Mouse (Mus musculus) ZHBTc4 (cell line): ENCODE measurements around the gene Brms1.
"Not testable (repeated sequence)": the region's sequence is repeated elsewhere in the genome, so short reads cannot be mapped to it uniquely, and the experiment has no call there.

Experiments used
- DNase-seq: peaks from one replicate; pipeline ENCODE4 v3.0.0-alpha.2; 2011; ENCODE audit warnings: low read depth, low spot score

Gene Brms1

DNA sequence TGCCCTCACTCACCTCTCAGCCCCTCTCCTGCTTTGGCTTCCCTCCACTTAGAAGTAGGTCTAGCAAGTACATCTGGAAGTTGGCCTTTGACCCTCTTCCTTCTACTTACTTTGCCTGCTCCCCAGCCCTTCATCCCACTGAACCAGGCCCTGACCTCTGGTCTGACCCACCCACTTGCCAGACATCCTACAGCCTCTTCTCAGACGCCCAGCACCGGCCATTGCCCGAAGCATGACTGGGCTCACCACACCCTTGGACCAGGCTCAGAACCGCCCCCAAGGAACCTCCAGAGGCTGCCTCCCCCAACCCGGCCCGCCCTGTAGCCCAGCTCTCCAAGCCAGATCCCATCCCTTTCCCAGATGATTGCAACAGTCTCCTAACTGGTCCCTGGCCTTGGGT lies 21.3 kb downstream of the Brms1 start:
- no peak for DNase-seq

DNA sequence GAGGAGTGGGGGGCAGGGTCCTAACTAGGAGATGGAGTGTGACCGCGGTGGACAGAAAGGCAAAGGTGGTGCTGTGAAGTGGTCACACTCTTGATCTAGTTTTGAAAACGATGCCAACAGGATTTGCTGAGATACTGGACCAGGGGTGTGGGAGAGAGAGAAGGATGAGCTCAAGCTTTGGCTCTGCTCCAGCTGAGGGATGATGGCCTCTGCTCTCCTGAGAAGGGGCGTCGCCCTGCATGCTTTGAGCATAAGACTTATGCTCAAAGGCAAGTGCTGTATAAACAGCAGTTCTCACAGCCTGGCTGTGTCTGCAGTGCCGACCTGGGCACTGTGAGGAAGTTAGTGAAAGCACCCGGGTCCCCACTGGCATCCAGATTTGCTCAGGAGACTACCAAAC lies 23.9 kb downstream of the Brms1 start:
- no peak for DNase-seq

DNA sequence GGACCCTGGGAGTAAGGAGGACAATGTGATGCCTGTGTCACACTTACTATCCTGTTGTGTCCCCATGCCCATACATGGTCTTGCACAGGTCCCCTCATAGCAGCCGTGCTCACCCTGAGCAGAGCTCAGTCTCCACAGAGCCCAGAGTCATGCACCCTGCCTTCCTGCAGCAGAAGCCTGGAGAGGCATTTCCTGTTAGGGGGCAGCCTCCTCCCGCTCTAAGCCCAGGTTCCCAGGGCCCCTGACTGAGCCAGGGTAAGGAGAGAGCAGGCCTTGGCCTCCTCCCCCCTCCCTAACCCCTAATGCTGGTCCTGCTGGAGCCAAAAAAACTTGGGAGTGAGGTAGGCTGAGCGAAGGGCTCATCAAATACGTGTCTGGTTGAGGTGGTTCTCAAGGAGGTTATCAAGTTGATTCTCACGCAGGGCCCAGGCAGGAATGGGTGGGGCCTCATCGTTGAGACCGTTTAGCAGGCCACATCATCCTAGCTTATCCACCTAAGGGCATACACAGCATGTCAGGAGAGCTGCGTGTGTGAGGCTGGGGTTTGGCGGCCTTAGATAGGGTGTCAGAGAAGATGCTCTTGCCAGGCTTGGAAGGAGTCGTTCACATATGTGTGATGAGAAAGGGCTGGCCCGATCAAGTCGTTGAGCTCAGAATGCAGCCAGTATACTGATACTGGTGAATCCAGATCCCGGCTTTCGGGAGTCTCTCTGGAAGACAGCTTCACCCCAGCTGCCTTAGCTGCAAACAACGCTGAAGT lies 26.1 kb downstream of the Brms1 start:
- DNase-seq, result peak; percentile 49

DNA sequence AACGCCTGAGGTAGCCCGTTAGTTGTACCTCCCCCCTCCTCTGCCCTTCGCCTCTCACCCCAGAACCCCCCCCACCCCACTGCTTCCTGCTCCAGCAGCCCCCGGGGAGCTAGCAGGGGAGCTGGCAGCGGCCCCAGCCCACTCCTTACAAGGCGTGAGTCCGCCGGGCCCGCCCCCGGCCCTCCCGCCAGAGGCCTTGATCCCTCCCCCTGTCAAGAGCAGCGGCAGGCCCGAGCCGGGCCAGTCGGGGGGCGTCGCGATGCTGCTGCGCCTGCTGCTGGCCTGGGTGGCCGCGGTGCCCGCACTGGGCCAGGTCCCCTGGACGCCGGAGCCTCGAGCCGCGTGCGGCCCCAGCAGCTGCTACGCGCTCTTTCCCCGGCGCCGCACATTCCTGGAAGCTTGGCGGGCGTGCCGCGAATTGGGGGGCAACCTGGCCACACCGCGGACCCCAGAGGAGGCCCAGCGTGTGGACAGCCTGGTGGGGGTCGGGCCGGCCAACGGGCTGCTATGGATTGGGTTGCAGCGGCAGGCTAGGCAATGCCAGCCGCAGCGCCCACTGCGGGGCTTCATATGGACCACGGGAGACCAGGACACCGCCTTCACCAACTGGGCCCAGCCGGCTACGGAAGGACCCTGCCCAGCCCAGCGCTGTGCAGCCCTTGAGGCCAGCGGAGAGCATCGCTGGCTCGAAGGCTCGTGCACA lies 26.9 kb downstream of the Brms1 start, which contains the start of gene Cd248:
Cd248 (plus strand) TSS at position 212 of the 703 bp plus-strand sequence.
- peak; percentile 51 for DNase-seq

DNA sequence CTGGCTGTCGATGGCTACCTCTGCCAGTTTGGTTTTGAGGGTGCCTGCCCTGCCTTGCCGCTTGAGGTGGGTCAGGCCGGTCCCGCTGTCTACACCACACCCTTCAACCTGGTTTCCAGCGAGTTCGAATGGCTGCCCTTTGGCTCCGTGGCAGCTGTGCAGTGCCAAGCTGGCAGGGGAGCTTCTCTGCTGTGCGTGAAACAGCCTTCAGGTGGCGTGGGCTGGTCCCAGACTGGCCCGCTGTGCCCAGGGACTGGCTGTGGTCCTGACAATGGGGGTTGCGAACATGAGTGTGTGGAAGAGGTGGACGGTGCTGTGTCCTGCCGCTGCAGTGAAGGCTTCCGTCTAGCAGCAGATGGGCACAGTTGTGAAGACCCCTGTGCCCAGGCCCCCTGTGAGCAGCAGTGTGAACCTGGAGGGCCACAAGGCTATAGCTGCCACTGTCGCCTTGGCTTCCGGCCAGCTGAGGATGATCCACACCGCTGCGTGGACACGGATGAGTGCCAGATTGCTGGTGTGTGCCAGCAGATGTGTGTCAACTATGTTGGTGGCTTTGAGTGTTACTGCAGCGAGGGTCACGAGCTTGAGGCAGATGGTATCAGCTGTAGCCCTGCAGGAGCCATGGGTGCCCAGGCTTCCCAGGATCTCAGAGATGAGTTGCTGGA lies 27.5 kb downstream of the Brms1 start:
- DNase-seq, result no peak

DNA sequence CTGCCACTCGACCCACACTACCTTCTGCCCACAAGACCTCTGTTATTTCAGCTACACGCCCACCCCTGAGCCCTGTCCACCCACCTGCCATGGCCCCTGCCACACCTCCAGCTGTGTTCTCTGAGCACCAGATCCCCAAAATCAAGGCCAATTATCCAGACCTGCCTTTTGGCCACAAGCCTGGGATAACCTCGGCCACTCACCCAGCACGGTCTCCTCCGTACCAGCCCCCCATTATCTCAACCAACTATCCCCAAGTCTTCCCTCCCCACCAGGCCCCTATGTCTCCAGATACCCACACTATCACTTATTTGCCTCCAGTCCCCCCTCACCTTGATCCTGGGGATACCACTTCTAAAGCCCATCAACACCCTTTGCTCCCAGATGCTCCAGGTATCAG lies 28.3 kb downstream of the Brms1 start:
- no peak for DNase-seq

DNA sequence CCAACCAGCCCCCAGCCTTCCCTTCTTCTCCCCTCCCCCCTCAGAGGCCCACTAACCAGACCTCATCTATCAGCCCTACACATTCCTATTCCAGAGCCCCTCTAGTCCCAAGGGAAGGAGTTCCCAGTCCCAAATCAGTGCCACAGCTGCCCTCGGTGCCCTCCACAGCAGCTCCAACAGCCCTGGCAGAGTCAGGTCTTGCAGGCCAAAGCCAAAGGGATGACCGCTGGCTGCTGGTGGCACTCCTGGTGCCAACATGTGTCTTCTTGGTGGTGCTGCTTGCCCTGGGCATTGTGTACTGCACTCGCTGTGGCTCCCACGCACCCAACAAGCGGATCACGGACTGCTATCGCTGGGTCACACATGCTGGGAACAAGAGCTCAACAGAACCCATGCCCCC lies 28.8 kb downstream of the Brms1 start:
- no peak for DNase-seq

DNA sequence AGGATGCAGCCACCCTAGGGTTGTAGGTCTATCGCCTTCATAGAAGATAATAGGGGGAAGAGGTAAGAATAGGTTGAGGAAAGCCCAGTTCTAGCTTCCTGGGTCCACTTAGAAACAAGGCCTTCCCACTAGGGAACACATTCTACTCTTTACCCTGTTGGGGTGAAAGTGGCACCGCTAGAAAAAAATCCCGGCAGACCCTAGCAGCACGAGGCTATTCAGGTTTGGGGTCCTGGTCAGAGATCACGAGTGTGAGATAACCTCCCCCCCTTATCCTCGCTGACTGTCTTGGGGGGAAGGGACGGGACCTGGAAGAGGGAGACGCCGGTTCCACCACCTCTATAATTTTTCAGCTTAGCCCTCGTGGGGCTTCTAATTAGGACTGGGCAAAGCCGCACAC lies 29.9 kb downstream of the Brms1 start:
- no peak for DNase-seq

DNA sequence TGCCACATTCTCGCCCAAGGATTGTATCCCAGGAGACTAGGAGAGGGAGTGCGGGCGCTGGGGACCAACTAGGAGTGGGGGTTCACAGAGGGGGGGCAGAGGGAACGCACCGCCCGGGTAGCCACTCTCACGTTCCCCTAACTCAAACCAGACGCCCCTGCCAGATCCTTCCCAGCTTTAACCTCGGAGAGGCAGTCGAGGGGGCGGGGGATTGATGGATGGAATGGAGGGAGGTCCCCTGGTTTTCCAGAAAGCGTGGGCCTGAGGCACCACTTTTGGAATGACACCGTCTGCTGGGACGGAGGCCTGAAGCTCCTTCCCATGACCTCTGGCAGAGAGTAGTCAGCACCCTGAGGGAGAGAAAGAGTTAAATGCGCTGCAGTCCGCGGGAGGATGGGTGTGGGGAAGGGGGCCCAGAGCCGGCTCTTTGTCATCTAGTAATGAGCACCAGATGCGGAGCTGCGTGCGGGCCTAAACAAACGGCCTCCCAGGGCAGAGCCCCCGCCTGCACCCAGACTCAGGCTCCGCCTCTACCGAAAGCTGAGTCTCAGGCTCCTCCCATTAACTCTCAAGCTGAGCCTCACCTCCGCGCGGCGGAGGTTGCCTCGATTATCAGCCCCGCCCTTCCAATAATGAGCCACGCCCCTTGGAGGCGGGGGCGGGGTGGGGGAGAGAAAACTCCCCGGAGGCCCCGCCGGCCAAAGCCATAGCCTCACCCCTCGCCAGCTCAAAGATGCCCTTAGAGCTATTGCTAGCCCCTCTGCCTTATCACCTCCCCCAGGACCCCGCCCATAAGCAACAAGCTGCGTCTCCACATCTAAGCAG lies 30.6 kb downstream of the Brms1 start:
- DNase-seq, result peak; percentile 98

DNA sequence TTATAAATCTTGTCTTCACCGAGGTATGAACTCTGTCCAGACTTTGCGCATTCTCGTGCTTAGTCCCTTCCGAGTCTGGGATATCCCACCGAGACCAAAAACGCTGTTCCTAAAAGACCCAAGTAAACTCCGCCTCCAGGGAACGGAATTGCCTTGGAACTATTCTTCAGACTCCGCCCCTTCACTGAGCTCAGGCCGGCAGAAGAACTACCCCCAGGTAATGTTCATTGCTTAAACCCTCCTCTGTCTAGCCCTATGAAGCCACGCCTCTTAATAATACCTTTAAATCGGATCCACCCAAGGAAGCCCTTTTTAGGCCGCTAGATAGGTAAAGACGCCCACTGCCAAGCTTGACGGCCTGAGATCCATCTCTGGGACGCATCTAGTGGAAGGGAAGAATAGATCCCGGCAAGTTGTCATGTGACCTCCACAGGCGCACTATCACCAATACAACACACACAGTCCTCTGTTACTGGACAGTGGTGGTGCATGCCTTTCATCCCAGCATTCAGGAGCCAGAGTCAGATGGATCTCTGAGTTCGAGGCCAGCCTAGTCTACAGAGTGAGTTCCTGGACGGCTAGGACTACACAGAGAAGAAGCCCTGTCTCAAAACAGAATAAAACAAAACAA lies 31.4 kb downstream of the Brms1 start:
- DNase-seq, result peak; percentile 90

DNA sequence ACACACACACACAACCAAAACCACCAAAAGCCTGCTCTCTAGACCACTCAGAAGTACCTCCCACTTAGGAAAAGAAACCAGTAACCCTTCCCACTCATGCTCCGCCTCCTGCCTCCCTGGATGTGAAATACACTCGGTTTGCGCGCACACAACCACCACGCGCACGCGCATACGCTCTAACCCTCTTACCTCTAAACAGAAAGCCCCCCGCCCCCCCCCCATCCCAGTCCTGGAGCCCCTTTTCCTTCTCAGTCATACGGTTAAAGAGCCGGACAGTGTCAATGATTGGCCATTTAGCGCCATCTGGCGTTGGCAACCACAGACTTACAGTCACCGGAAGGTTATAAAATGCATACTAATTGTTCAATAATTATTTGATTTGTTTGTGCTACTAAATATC lies 31.9 kb downstream of the Brms1 start:
- peak; percentile 88 for DNase-seq

DNA sequence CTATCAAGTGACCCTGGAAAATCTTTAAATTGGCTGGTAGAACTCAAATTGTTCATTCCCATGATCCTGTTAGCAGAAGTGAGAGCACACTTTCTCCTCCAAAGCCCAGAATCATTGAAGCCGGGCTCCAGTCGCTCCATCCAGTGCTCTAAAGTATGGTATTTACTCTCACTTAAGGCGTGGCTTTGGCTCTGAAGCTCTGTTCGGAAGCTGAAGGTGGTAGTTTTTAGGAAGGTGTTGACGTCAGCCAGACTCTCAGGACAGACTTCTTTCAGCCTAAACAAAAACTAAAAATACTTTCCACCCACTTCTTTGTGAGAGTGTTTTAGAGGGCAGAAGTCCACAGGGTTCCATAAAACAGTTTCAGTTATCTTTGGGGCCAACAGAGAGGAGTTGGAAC lies 32.4 kb downstream of the Brms1 start:
- DNase-seq, result no peak

DNA sequence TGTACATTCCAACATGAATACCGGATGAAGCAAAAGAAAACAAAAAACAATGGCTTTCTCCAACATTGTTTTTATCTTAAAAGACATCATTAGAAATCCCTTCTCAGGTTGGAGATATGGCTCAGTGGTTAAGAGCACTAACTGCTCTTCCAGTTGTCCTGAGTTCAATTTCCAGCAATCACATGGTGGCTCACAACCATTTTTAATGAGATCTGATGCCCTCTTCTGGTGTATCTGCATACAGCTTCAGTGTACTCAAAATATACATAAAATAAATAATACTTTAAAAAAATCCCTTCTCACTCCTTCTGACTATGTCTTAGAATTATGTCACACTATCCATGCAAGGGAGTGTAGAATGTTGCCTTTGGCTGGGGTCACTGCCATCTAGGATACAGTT lies 38.1 kb downstream of the Brms1 start:
- no peak for DNase-seq

DNA sequence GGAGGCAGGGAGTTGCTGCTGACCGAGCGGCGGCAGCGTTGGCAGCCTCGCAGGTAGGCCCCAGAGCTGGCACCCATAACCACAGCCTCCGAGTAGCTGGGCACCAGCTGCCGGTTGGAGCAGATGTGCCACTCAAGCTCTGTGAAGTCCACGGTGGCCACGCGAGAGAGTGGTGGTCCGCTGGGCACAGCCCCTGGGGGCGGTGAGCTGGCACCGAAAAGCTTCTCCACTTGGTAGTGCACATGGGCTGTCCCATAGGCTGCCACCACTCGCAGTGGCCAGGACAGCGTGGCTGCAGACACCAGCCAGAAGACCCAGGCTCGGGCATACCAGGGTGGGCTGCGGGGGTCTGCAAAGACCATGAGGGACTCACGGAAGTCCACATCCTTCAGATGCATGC lies 40.9 kb downstream of the Brms1 start:
- DNase-seq, result no peak

DNA sequence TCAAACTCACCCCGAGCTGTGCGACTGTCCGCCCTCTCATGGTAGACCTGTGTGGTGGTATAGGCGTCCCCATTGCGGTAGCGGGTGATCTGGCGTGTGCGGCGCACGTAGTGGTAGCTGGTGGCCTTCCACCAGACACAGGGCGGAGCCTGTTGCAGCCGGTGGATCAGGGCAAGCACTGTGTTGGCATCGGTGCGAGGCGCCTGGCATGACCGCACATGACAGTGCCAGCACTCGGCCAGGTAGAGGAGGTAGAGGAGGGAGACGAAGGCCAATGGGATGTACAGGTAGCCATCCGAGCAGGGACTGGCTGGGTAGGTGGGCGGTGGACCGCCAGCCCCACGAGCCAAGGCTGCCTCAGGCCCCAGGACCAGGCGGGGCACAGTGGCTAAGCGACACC lies 41.4 kb downstream of the Brms1 start:
- DNase-seq, result peak; percentile 61

DNA sequence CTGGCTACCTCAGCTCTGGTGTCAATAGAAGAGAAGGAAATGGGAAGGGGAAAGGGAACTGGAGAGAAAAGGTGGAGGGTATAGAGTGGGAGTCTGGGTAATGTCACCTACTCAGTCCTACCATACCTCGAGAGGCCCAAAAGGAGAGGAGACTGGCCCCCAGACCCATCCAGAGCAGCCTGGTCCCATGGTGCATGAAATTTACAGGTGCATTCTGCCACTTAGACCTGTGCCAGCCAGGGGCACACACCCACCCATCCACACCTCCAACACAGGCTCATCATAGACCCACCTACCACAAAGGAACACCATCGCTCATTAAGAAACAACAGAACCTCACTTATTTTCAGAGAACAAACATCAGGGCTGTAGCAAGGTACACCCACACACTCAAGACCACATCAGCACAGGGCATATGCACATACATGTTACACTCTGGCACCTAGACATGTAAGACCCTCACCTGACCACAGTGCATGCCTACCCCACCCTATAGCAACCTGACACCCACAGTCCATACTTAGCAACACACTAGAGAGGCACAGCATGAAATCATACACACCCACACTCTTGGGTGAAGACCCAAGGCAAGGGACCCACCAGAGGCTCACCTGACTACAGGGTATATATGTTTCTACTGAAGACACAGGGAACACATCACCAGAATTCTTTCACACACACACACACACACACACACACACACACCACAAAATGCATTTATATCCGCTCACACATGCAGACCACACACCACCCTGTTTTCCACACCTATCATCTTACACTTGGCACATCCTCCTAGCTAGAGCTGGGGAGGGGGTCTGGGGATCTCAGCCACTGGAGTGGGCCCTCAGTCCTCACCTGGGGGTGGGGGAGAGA lies 43.0 kb downstream of the Brms1 start:
- DNase-seq, result no peak

DNA sequence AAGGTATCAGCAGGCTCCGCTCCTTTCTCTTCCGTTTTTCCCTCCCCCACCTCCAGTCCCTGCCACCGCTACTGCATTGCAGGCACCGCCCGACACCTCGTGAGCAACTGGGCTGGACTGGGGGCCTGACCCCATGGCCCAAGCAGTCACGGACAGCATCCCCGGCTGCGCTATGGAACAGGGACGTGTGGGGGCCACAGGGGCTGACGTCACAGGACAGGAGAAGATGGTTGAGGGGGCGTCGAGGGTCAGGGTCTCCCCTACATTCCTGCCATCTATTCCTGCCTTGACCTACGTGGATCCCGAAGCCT lies 43.6 kb downstream of the Brms1 start:
- DNase-seq, result no peak

DNA sequence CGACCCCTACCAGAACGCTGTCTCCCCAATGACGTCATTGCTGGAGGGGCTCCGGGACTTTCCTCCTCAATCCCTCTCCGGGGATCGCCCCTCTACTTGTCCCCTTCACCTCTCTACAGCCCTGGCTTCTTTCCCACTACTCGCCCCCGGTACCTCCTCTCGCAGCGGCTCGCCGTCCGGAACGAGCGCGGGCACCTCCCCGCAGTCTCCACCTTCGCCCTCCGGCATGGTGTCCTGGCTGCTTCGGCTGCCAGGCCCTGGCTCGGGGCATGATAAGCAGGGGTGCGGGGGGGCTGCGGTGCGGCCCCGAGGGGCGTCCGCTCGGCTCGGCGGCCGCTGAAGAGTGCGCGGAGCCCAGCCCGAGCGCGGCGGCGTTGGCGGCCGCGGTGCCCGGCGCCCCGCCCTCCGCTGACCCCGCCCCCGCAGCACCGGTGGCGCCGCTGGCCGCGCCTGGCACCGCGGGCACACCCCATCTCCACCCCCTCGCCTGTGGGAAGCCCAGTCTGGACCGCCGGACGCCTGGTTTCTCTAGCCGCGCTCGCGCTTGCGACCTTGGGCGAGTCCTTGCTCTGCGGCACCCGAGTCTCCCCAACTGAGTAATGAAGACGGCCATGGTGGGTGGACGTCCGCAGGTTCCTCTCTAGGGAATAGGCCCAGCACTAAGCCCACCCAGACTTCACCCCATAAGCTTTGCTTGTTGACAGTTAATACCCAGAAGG lies 44.1 kb downstream of the Brms1 start, which contains the start of gene Tmem151a:
Tmem151a (minus strand) TSS at position 387 of the 719 bp plus-strand sequence.
- DNase-seq, result peak; percentile 16

DNA sequence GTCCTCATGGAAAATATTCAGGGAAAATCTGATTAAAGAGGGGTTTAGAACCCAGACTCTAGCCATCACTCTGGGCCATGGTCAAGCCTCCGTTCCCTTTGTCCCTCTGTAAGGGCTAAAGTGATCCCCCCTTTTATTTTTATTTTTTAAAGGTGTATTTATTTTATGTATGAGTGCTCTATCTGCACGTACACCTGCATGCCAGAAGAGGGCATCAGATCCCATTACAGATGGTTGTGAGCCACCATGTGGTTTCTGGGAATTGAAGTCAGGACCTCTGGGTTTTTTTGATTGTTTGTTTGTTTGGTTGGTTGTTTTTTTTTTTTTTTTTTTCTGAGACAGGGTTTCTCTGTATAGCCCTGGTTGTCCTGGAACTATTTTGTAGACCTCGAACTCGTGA lies 45.4 kb downstream of the Brms1 start:
- DNase-seq, result not testable (repeated sequence)
